Mouse (Mus musculus): ENCODE measurements around the gene Mov10l1. TPM values are rescaled to one million over a fixed set of nuclear protein-coding genes. Genes with fewer than 3 reads are reported as not detected.

The Mov10l1 gene
- polyA plus RNA-seq, 1 experiment from 2014 or later = 0.42 TPM

DNA sequence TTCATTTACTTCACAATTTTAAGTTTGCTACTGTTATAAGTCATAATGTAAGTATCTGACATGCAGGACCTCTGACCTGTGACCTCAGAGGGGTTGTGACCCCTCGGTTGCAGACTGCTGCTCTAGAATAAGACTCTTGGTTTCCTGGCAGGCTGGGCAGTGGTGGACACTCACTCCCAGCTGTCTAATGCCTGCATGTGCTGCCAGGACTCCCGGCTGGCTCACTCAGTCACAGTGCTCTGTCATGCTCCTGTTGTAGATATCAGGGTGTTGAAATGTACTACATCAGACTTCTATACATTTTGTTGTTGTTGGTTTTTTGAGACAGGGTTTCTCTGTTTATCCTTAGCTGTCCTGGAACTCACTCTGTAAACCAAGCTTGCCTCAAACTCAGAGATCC, 17.7 kb downstream of the Mov10l1 start:
- no peaks in the 10 kb centered on the region for H3K9me3 ChIP-seq (ENCODE audit: low read length)
- H3K27ac ChIP-seq (ENCODE audit: low read length) = no peak overlapping the region
- H3K4me3 ChIP-seq (ENCODE audit: low read depth, low read length) = no peak overlapping the region
- no peak overlapping the region for H3K9ac ChIP-seq (replicated peaks; ENCODE audit: low read depth)
- TF ChIP-seq EP300 (IDR thresholded peaks at IDR 0.05) = no peak
- TF ChIP-seq CTCF (IDR thresholded peaks at IDR 0.05) = no peak
- no peaks in the 10 kb centered on the region for H3K36me3 ChIP-seq (ENCODE audit: insufficient read depth, low read length)
- no peak for ATAC-seq
- DNase-seq (ENCODE audit: low spot score) = no peak
- no peak overlapping the region for H3K4me2 ChIP-seq (replicated peaks; ENCODE audit: low read depth, low read length)
- H3K27me3 ChIP-seq (replicated peaks; ENCODE audit: insufficient read depth, low read length) = no peaks in the 10 kb centered on the region
- 42% methylated on average over 2 of the region's 2 CpGs for WGBS
- no peaks in the 10 kb centered on the region for H3K4me1 ChIP-seq (ENCODE audit: insufficient read depth, low read depth, low read length)

- ATAC-seq (no peak), DNase-seq (ENCODE audit: low spot score) (no peak)
- H3K4me3 ChIP-seq (ENCODE audit: low read depth, low read length) = no peak overlapping the region
- H3K4me2 ChIP-seq (replicated peaks; ENCODE audit: low read depth, low read length) = no peak overlapping the region
- WGBS = 64% methylated on average over 3 of the region's 3 CpGs
- no peaks in the 10 kb centered on the region for H3K27me3 ChIP-seq (replicated peaks; ENCODE audit: insufficient read depth, low read length)
- TF ChIP-seq CTCF (IDR thresholded peaks at IDR 0.05) (no peak), EP300 (IDR thresholded peaks at IDR 0.05) (no peak)
- H3K9ac ChIP-seq (replicated peaks; ENCODE audit: low read depth) = no peak overlapping the region
- H3K36me3 ChIP-seq (ENCODE audit: insufficient read depth, low read length) = no peaks in the 10 kb centered on the region
- H3K27ac ChIP-seq (ENCODE audit: low read length) = no peak overlapping the region
- no peaks in the 10 kb centered on the region for H3K4me1 ChIP-seq (ENCODE audit: insufficient read depth, low read depth, low read length)
- no peaks in the 10 kb centered on the region for H3K9me3 ChIP-seq (ENCODE audit: low read length)
Measured at GRCm38 (mm10) chr15:89001245-89001644, 18.5 kb downstream of the Mov10l1 start.

- Histone ChIP-seq H3K4me1 (ENCODE audit: insufficient read depth, low read depth, low read length) (no peaks in the 10 kb centered on the region), H3K36me3 (ENCODE audit: insufficient read depth, low read length) (no peaks in the 10 kb centered on the region), H3K4me3 (ENCODE audit: low read depth, low read length) (no peak overlapping the region), H3K9me3 (ENCODE audit: low read length) (no peaks in the 10 kb centered on the region), H3K27me3 (replicated peaks; ENCODE audit: insufficient read depth, low read length) (no peaks in the 10 kb centered on the region), H3K27ac (ENCODE audit: low read length) (no peak overlapping the region), H3K9ac (replicated peaks; ENCODE audit: low read depth) (no peak overlapping the region), H3K4me2 (replicated peaks; ENCODE audit: low read depth, low read length) (no peak overlapping the region)
- ATAC-seq (no peak), DNase-seq (ENCODE audit: low spot score) (no peak)
- WGBS = 66% methylated on average over 7 of the region's 7 CpGs
- TF ChIP-seq EP300 (IDR thresholded peaks at IDR 0.05) = no peak
- TF ChIP-seq CTCF (IDR thresholded peaks at IDR 0.05) = no peak
Measured at GRCm38 (mm10) chr15:89007002-89007401, 24.3 kb downstream of the Mov10l1 start.

DNA sequence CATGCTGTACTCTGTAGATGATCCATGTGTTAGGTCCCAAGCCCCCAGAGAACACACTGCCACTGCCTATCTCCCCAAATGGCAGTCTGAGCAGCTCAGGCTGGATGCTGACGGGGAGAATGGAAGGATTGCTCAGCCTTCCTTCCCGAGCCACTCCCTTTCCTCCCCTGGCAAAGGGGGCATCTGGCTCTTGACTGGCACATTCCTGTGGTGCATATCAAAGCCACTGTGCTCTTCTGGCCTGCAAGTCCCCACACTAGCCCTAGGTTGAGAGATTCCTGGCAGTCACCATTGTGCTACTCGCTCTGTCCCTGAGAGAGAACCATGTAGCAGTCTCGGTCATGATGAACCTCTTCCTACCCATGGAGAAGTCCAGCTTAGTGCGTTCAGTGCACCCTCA, 25.1 kb downstream of the Mov10l1 start:
- no peak overlapping the region for H3K27ac ChIP-seq (ENCODE audit: low read length)
- WGBS = 65% methylated on average over 5 of the region's 5 CpGs
- no peaks in the 10 kb centered on the region for H3K27me3 ChIP-seq (replicated peaks; ENCODE audit: insufficient read depth, low read length)
- no peak overlapping the region for H3K4me3 ChIP-seq (ENCODE audit: low read depth, low read length)
- no peaks in the 10 kb centered on the region for H3K4me1 ChIP-seq (ENCODE audit: insufficient read depth, low read depth, low read length)
- H3K4me2 ChIP-seq (replicated peaks; ENCODE audit: low read depth, low read length) = no peak overlapping the region
- no peaks in the 10 kb centered on the region for H3K9me3 ChIP-seq (ENCODE audit: low read length)
- H3K9ac ChIP-seq (replicated peaks; ENCODE audit: low read depth) = no peak overlapping the region
- no peak for TF ChIP-seq CTCF (IDR thresholded peaks at IDR 0.05)
- TF ChIP-seq EP300 (IDR thresholded peaks at IDR 0.05) = no peak
- ATAC-seq (no peak), DNase-seq (ENCODE audit: low spot score) (no peak)
- H3K36me3 ChIP-seq (ENCODE audit: insufficient read depth, low read length) = no peaks in the 10 kb centered on the region

- WGBS = 74% methylated on average over 3 of the region's 3 CpGs
- no peak overlapping the region for H3K9ac ChIP-seq (replicated peaks; ENCODE audit: low read depth)
- no peak overlapping the region for H3K27ac ChIP-seq (ENCODE audit: low read length)
Measured at GRCm38 (mm10) chr15:89016722-89017121, 34.0 kb downstream of the Mov10l1 start.

GRCm38 (mm10) chr15:89020085-89020484, 37.4 kb downstream of the Mov10l1 start:
- DNase-seq (ENCODE audit: low spot score) (no peak), ATAC-seq (no peak)
- Histone ChIP-seq H3K4me3 (ENCODE audit: low read depth, low read length) (no peak overlapping the region), H3K27ac (ENCODE audit: low read length) (no peak overlapping the region), H3K27me3 (replicated peaks; ENCODE audit: insufficient read depth, low read length) (no peaks in the 10 kb centered on the region), H3K4me2 (replicated peaks; ENCODE audit: low read depth, low read length) (no peak overlapping the region), H3K36me3 (ENCODE audit: insufficient read depth, low read length) (no peaks in the 10 kb centered on the region), H3K9me3 (ENCODE audit: low read length) (no peaks in the 10 kb centered on the region), H3K4me1 (ENCODE audit: insufficient read depth, low read depth, low read length) (no peaks in the 10 kb centered on the region), H3K9ac (replicated peaks; ENCODE audit: low read depth) (no peak overlapping the region)
- TF ChIP-seq EP300 (IDR thresholded peaks at IDR 0.05) (no peak), CTCF (IDR thresholded peaks at IDR 0.05) (no peak)
- 56% methylated on average over 7 of the region's 7 CpGs for WGBS

More at GRCm38 (mm10) chr15:89016722-89017121, 34.0 kb downstream of the Mov10l1 start:
- ATAC-seq (no peak), DNase-seq (ENCODE audit: low spot score) (no peak)
- Histone ChIP-seq H3K9me3 (ENCODE audit: low read length) (no peaks in the 10 kb centered on the region), H3K4me3 (ENCODE audit: low read depth, low read length) (no peak overlapping the region), H3K4me2 (replicated peaks; ENCODE audit: low read depth, low read length) (no peak overlapping the region), H3K4me1 (ENCODE audit: insufficient read depth, low read depth, low read length) (no peaks in the 10 kb centered on the region), H3K27me3 (replicated peaks; ENCODE audit: insufficient read depth, low read length) (no peaks in the 10 kb centered on the region), H3K36me3 (ENCODE audit: insufficient read depth, low read length) (no peaks in the 10 kb centered on the region)
- TF ChIP-seq CTCF (IDR thresholded peaks at IDR 0.05) (no peak), EP300 (IDR thresholded peaks at IDR 0.05) (no peak)

- H3K27me3 ChIP-seq (replicated peaks; ENCODE audit: insufficient read depth, low read length) = no peaks in the 10 kb centered on the region
- H3K4me3 ChIP-seq (ENCODE audit: low read depth, low read length) = no peak overlapping the region
- TF ChIP-seq EP300 (IDR thresholded peaks at IDR 0.05) (no peak), CTCF (IDR thresholded peaks at IDR 0.05) (no peak)
- H3K4me1 ChIP-seq (ENCODE audit: insufficient read depth, low read depth, low read length) = no peaks in the 10 kb centered on the region
- H3K9me3 ChIP-seq (ENCODE audit: low read length) = no peaks in the 10 kb centered on the region
- DNase-seq (ENCODE audit: low spot score) = no peak
- no peak overlapping the region for H3K4me2 ChIP-seq (replicated peaks; ENCODE audit: low read depth, low read length)
- H3K36me3 ChIP-seq (ENCODE audit: insufficient read depth, low read length) = no peaks in the 10 kb centered on the region
- H3K27ac ChIP-seq (ENCODE audit: low read length) = no peak overlapping the region
- ATAC-seq = no peak
- 70% methylated on average over 7 of the region's 7 CpGs for WGBS
- H3K9ac ChIP-seq (replicated peaks; ENCODE audit: low read depth) = no peak overlapping the region
Measured at GRCm38 (mm10) chr15:89020492-89020891, 37.8 kb downstream of the Mov10l1 start.
